Mouse (Mus musculus) kidney, postnatal 10 days (tissue): ENCODE results near the gene Csf3.
"Not testable (repeated sequence)": the region's sequence is repeated elsewhere in the genome, so short reads cannot be mapped to it uniquely, and the experiment has no call there.

Experiments
- DNase-seq: peaks from one replicate; pipeline ENCODE4 v3.0.0; 2021; ENCODE audit warnings: mixed read lengths

The Csf3 gene

GRCm38 (mm10) chr11:98701213-98701670 is at the start of gene Csf3:
Gene Csf3, plus strand, starts transcription at chr11:98701263.
- DNase-seq, result no peak

- DNase-seq, result peak; percentile 72
Observed at GRCm38 (mm10) chr11:98655076-98655475, 46.0 kb upstream of the Csf3 start.

- DNase-seq, result peak; percentile 47
Observed at GRCm38 (mm10) chr11:98660517-98660916, 40.5 kb upstream of the Csf3 start.

- no peak for DNase-seq
Observed at GRCm38 (mm10) chr11:98664091-98664490, 37.0 kb upstream of the Csf3 start, which contains the start of gene Gsdma. Gene Gsdma, plus strand, starts transcription at chr11:98664351.

GRCm38 (mm10) chr11:98668984-98669383 is 32.1 kb upstream of the Csf3 start:
- no peak for DNase-seq

GRCm38 (mm10) chr11:98671284-98671815 is 29.7 kb upstream of the Csf3 start:
- DNase-seq, result no peak

GRCm38 (mm10) chr11:98671857-98672256 is 29.2 kb upstream of the Csf3 start:
- DNase-seq, result no peak

- no peak for DNase-seq
Observed at GRCm38 (mm10) chr11:98672482-98672881, 28.6 kb upstream of the Csf3 start.

- DNase-seq, result peak; percentile 77
Observed at GRCm38 (mm10) chr11:98673136-98673535, 27.9 kb upstream of the Csf3 start.

- DNase-seq, result no peak
Observed at GRCm38 (mm10) chr11:98675829-98676363, 25.2 kb upstream of the Csf3 start.

- no peak for DNase-seq
Observed at GRCm38 (mm10) chr11:98680023-98680422, 21.0 kb upstream of the Csf3 start.

GRCm38 (mm10) chr11:98680595-98680994 is 20.5 kb upstream of the Csf3 start:
- DNase-seq, result not testable (repeated sequence)

- no peak for DNase-seq
Observed at GRCm38 (mm10) chr11:98681186-98681585, 19.9 kb upstream of the Csf3 start.

GRCm38 (mm10) chr11:98681786-98682745 is 19.0 kb upstream of the Csf3 start, which contains the start of gene Psmd3:
Gene Psmd3, plus strand, starts transcription at chr11:98682554.
- peak; percentile 96 for DNase-seq

GRCm38 (mm10) chr11:98682811-98683210 is 18.3 kb upstream of the Csf3 start:
- DNase-seq, result no peak

GRCm38 (mm10) chr11:98685642-98686041 is 15.4 kb upstream of the Csf3 start:
- DNase-seq, result no peak

- DNase-seq, result peak; percentile 69
Observed at GRCm38 (mm10) chr11:98686976-98687375, 14.1 kb upstream of the Csf3 start.

- no peak for DNase-seq
Observed at GRCm38 (mm10) chr11:98688009-98688408, 13.1 kb upstream of the Csf3 start.

- DNase-seq, result no peak
Observed at GRCm38 (mm10) chr11:98693201-98693600, 7.9 kb upstream of the Csf3 start.

GRCm38 (mm10) chr11:98693746-98694145 is 7.3 kb upstream of the Csf3 start:
- no peak for DNase-seq

GRCm38 (mm10) chr11:98694301-98694700 is 6.8 kb upstream of the Csf3 start:
- peak; percentile 47 for DNase-seq

- DNase-seq, result no peak
Observed at GRCm38 (mm10) chr11:98695408-98695807, 5.7 kb upstream of the Csf3 start.

- peak; percentile 67 for DNase-seq
Observed at GRCm38 (mm10) chr11:98696454-98697216, 4.4 kb upstream of the Csf3 start.
